Mouse (Mus musculus) lung, postnatal 0 days (tissue): ENCODE data around the gene Celf5.

Source experiments
- CTCF ChIP-seq: IDR thresholded peaks from 2 replicates; pipeline ENCODE4 v1.5.1; 2016; ENCODE audit warnings: antibody characterized with exemption, mild to moderate bottlenecking
- EP300 ChIP-seq: IDR thresholded peaks from 2 replicates; pipeline ENCODE4 v1.6.1; 2016; ENCODE audit warnings: antibody characterized with exemption, mild to moderate bottlenecking, control low read depth

- TF ChIP-seq CTCF (no peak), EP300 (no peak)
Observed at GRCm38 (mm10) chr10:81421797-81422100, 60.8 kb downstream of the Celf5 start.
